Mouse (Mus musculus): ENCODE results near the gene Xpa.

GRCm38 (mm10) chr4:46126541-46126940, 69.6 kb downstream of the Xpa start:
- TF ChIP-seq CTCF (IDR thresholded peaks at IDR 0.05; ENCODE audit: low read depth, low read length) = peak; percentile 97
- TF ChIP-seq POLR2A (IDR thresholded peaks at IDR 0.05; ENCODE audit: extremely low read depth, insufficient read depth, low read length) = no peak
